Mouse (Mus musculus) olfactory bulb, adult 2 months (tissue): ENCODE data around the gene Gm38655.
"Not testable (repeated sequence)": the region's sequence is repeated elsewhere in the genome, so short reads cannot be mapped to it uniquely, and the experiment has no call there.

Source experiments
- CTCF ChIP-seq: fragments of 200-500 bp; IDR thresholded peaks from 2 replicates; pipeline ENCODE4 v1.5.1; 2012; ENCODE audit warnings: low read depth, mild to moderate bottlenecking, low read length, moderate library complexity; ENCODE audit not compliant: insufficient read depth
- POLR2A ChIP-seq: fragments of 200-500 bp; IDR thresholded peaks from 2 replicates; pipeline ENCODE4 v1.6.1; 2012; ENCODE audit warnings: mild to moderate bottlenecking, low read depth, low read length, moderate library complexity; ENCODE audit not compliant: insufficient read depth

DNA sequence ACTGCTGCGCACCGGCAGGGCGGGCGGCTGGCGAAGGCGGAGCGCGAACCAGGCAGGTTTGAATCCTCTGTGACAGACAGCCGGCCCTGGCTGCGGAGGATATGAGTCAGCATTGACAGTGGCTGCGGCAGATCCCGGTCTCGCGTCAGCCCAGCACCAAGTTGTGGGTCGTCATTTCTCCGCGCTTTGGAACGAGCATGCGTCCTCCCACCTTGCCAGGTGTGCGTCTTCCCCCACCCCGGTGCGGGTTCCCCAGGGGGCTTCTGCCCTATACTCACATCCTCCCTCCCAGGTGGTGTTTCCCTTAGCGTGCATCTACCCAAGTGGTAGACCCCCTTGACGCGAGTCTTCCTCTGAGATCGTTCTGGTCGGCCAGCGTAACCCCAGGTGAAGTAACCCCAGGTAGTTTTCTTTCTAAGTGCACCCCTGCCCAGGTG is 47.3 kb upstream of the Gm38655 start:
- not testable (repeated sequence) for TF ChIP-seq POLR2A, CTCF
